Comparison of ENCODE assay signal across 18 mouse cellular contexts in the genomic region with DNA sequence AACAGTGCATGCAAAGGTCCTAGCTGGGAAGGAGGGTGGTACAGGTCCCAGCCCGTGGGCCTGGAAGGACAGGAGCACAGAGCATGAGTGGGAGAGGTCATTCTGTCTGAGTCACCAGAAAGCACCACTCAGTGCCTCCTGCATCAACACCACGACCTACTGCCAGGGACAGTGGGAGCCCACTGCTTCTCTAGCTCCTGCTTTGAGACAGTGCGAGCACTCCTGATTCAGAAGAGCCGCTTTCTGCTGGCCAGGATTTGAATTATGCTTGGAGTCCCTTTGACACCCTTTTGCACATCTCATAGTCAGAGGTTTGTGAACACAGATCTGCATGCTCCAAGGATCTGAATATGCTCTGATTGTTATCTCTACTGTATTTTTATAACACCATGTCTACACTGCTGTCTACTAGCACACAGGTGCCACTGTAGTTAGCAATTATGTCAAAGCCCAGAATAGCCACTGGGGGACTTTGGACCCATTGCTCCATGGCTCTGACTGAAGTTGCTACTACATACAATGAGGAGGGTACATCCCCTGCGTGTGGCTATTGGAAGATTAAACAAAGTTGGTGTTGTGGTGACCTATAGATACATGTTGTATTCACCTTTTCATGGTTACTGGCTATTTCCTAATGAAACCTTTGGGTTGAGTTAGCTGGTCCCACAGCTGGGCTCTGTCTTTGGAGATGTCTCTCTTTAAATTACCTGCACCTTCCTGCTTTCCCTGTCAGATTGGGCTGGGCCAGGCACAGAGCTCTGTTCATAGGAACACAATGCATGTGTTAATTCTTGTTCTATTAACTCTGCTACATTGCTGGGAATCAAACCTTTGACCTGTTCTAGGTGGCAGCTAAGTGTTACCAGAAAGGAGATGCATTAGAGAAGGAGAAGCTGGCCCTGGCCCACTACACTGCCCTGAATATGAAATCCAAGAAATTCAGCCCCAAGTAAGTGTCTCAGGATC. TPM values are rescaled to one million over a fixed set of nuclear protein-coding genes. Genes with fewer than 3 reads are reported as not detected.
DNase-seq lines count a peak whose midpoint lies in the region; ATAC-seq and TF ChIP-seq lines count a peak whose summit lies in the region.
"Had no signal": no experiment of that assay in that cellular context is flagged by ENCODE, and none has a peak within 500 bp of the region (broad histone marks: within the 10 kb centered on the region; RNA-seq: fewer than 3 reads in every experiment).

No protein-coding gene starts in this region.

- no peak for ATAC-seq in liver, embryonic 11.5 days (replicated peaks; ENCODE audit: low FRiP score)
- ATAC-seq in intestine, embryonic 15.5 days = peak; percentile 90
- no peak for ATAC-seq in cerebellum, adult (ENCODE audit: insufficient number of reproducible peaks, low FRiP score, low TSS enrichment)
- ATAC-seq: midbrain, embryonic 16.5 days had no signal

- peak overlapping the region; percentile 69 for H3K27ac ChIP-seq in kidney, adult 2 months (ENCODE audit: insufficient read depth, low read depth, low read length)
- no peak overlapping the region for H3K27ac ChIP-seq in liver, adult 2 months (replicated peaks; ENCODE audit: insufficient read depth, low read depth, low read length)
- no peak overlapping the region for H3K27ac ChIP-seq in liver, embryonic 11.5 days (ENCODE audit: low read depth, low read length)
- no peak overlapping the region for H3K27ac ChIP-seq in intestine, embryonic 15.5 days
- peak overlapping the region; percentile 39 for H3K27ac ChIP-seq in olfactory bulb, adult 2 months (ENCODE audit: insufficient read depth, low read depth, low read length)
- H3K27ac ChIP-seq: embryonic facial prominence, embryonic 12.5 days had no signal

- no peak for TF ChIP-seq CTCF in kidney, adult 2 months (conservative IDR thresholded peaks at IDR 0.05; ENCODE audit: insufficient read depth, insufficient read length, low read depth, low read length)
- TF ChIP-seq CTCF in liver, adult 2 months (IDR thresholded peaks at IDR 0.05; ENCODE audit: low read depth, low read length) = no peak
- no peak for TF ChIP-seq CTCF in olfactory bulb, adult 2 months (IDR thresholded peaks at IDR 0.05; ENCODE audit: insufficient read depth, low read depth, low read length)

- H3K4me2 ChIP-seq in liver, embryonic 11.5 days = no peak overlapping the region
- H3K4me2 ChIP-seq in intestine, embryonic 15.5 days (replicated peaks) = no peak overlapping the region
- H3K4me2 ChIP-seq: embryonic facial prominence, embryonic 12.5 days; hindbrain, embryonic 13.5 days had no signal

- peaks cover 14% of the 10 kb centered on the region for H3K4me1 ChIP-seq in kidney, adult 2 months (ENCODE audit: control insufficient read depth, insufficient read depth, low read length)
- no peaks in the 10 kb centered on the region for H3K4me1 ChIP-seq in liver, adult 2 months (ENCODE audit: control insufficient read depth, insufficient read depth, low read length)
- H3K4me1 ChIP-seq in liver, embryonic 11.5 days (replicated peaks; ENCODE audit: control insufficient read depth, insufficient read depth, low read length) = no peaks in the 10 kb centered on the region
- no peaks in the 10 kb centered on the region for H3K4me1 ChIP-seq in intestine, embryonic 15.5 days (replicated peaks)
- H3K4me1 ChIP-seq in olfactory bulb, adult 2 months (ENCODE audit: control insufficient read depth, insufficient read depth, low read length) = peaks cover 24% of the 10 kb centered on the region

- no peaks in the 10 kb centered on the region for H3K9me3 ChIP-seq in liver, embryonic 11.5 days (ENCODE audit: control insufficient read depth, low read length)
- H3K9me3 ChIP-seq in intestine, embryonic 15.5 days = no peaks in the 10 kb centered on the region
- H3K9me3 ChIP-seq: embryonic facial prominence, embryonic 12.5 days; hindbrain, embryonic 13.5 days had no signal

- no peaks in the 10 kb centered on the region for H3K27me3 ChIP-seq in kidney, adult 2 months (replicated peaks; ENCODE audit: control insufficient read depth, insufficient read depth, low read length)
- no peaks in the 10 kb centered on the region for H3K27me3 ChIP-seq in liver, adult 2 months (ENCODE audit: control insufficient read depth, insufficient read depth, low read length)
- no peaks in the 10 kb centered on the region for H3K27me3 ChIP-seq in liver, embryonic 11.5 days (replicated peaks; ENCODE audit: control insufficient read depth, insufficient read depth, low read length)
- no peaks in the 10 kb centered on the region for H3K27me3 ChIP-seq in intestine, embryonic 15.5 days (replicated peaks)
- H3K27me3 ChIP-seq: embryonic facial prominence, embryonic 12.5 days; hindbrain, embryonic 13.5 days had no signal

- H3K36me3 ChIP-seq in kidney, adult 2 months (ENCODE audit: control insufficient read depth, insufficient read depth, low read length) = no peaks in the 10 kb centered on the region
- H3K36me3 ChIP-seq in liver, adult 2 months (ENCODE audit: control insufficient read depth, insufficient read depth, low read length) = no peaks in the 10 kb centered on the region
- H3K36me3 ChIP-seq in liver, embryonic 11.5 days (ENCODE audit: control insufficient read depth, insufficient read depth, low read length) = no peaks in the 10 kb centered on the region
- no peaks in the 10 kb centered on the region for H3K36me3 ChIP-seq in intestine, embryonic 15.5 days
- H3K36me3 ChIP-seq: embryonic facial prominence, embryonic 12.5 days; hindbrain, embryonic 13.5 days had no signal

- TF ChIP-seq POLR2A in kidney, adult 2 months (IDR thresholded peaks at IDR 0.05; ENCODE audit: low read depth, low read length) = no peak
- no peak for TF ChIP-seq POLR2A in liver, adult 2 months (IDR thresholded peaks at IDR 0.05; ENCODE audit: extremely low read depth, insufficient read depth, low read length)
- TF ChIP-seq POLR2A in olfactory bulb, adult 2 months (IDR thresholded peaks at IDR 0.05; ENCODE audit: insufficient read depth, low read depth, low read length) = no peak

- 75% methylated on average over 5 of the region's 5 CpGs for WGBS in kidney, adult 2 months
- 73% methylated on average over 5 of the region's 5 CpGs for WGBS in liver, adult 2 months
- WGBS in liver, embryonic 11.5 days = 81% methylated on average over 5 of the region's 5 CpGs
- WGBS in intestine, embryonic 15.5 days = 81% methylated on average over 5 of the region's 5 CpGs
- 84% methylated on average over 5 of the region's 5 CpGs for WGBS in olfactory bulb, adult 2 months

- H3K4me3 ChIP-seq in kidney, adult 2 months (ENCODE audit: insufficient read depth, low read depth, low read length) = no peak overlapping the region
- no peak overlapping the region for H3K4me3 ChIP-seq in liver, adult 2 months (ENCODE audit: insufficient read depth, low read depth, low read length)
- H3K4me3 ChIP-seq in liver, embryonic 11.5 days (ENCODE audit: low read depth, low read length) = no peak overlapping the region
- H3K4me3 ChIP-seq in intestine, embryonic 15.5 days (replicated peaks) = no peak overlapping the region
- no peak overlapping the region for H3K4me3 ChIP-seq in olfactory bulb, adult 2 months (ENCODE audit: insufficient read depth, low read depth, low read length)
- H3K4me3 ChIP-seq: embryonic facial prominence, embryonic 12.5 days; hindbrain, embryonic 13.5 days had no signal

- no peaks in the 10 kb centered on the region for H3K79me2 ChIP-seq in liver, adult 2 months (ENCODE audit: control insufficient read depth, insufficient read depth, low read length)

- DNase-seq in kidney, adult 2 months = peak; percentile 44
- DNase-seq in kidney, postnatal 14 days = no peak
- DNase-seq in liver, adult 2 months (ENCODE audit: extremely low read depth, low read depth, low spot score) = peak; percentile 5
- DNase-seq in liver, embryonic 11.5 days (ENCODE audit: low spot score) = no peak
- DNase-seq: adrenal gland, postnatal 10 days; B cell, adult 2 months; cerebellum, adult 18-20 months; heart, postnatal 10 days; kidney, postnatal 10 days; right cerebral cortex, postnatal 25 days; thymus, postnatal 4 days had no signal

- H3K9ac ChIP-seq in liver, adult 2 months (ENCODE audit: low read depth, low read length) = no peak overlapping the region
- no peak overlapping the region for H3K9ac ChIP-seq in liver, embryonic 11.5 days (ENCODE audit: low read depth, low read length)
- no peak overlapping the region for H3K9ac ChIP-seq in intestine, embryonic 15.5 days
- H3K9ac ChIP-seq: embryonic facial prominence, embryonic 12.5 days; hindbrain, embryonic 13.5 days had no signal

RNA-seq across cellular contexts. Expression of a gene that starts 53.1 kb away (rescaled TPM):
- polyA plus RNA-seq in kidney, adult 2 months (2012; rRNA removed) = 21.8 and 22.1 TPM in 2 replicates
- total RNA-seq in liver, adult 2 months (2014; rRNA removed) = 10.1 and 10.5 TPM in 2 replicates
- 4.3 and 4.8 TPM in 2 replicates for polyA plus RNA-seq in liver, adult 2 months (2012; rRNA removed)
- polyA plus RNA-seq in liver, embryonic 11.5 days (2014; fragmentation: Nextera tagmentation; extraction: Ambion mirVana) = 0.07 and 0.19 TPM in 2 replicates
- 0.67 and 0.75 TPM in 2 replicates for polyA plus RNA-seq in intestine, embryonic 15.5 days (2015; fragmentation: Nextera tagmentation; extraction: Ambion mirVana)
- not detected in 2 replicates for polyA plus RNA-seq in olfactory bulb, adult 2 months (2012; ENCODE audit: insufficient read depth, insufficient read length, low replicate concordance, missing spikeins)
- total RNA-seq: megakaryocyte-erythroid progenitor cell, adult 5-6 weeks had no signal

Comparison
In these comparisons a context has a peak if more than half of its experiments do, and no peak if none do; other contexts are left out.
1. DNase-seq: peak in kidney, adult 2 months (single experiment) and liver, adult 2 months (single experiment); none in kidney, postnatal 14 days (single experiment) and liver, embryonic 11.5 days (single experiment).
2. H3K27ac ChIP-seq: peak in kidney, adult 2 months (single experiment) and olfactory bulb, adult 2 months (single experiment); none in liver, adult 2 months (single experiment), liver, embryonic 11.5 days (single experiment) and intestine, embryonic 15.5 days (single experiment).